Mouse (Mus musculus) C2C12 (cell line): ENCODE data around the gene Gins2.

Experiments used
- CTCF ChIP-seq: IDR thresholded peaks from one replicate; pipeline ENCODE4 v1.5.1; 2011; ENCODE audit not compliant: control insufficient read depth, insufficient read depth, insufficient read length
- FOSL1 ChIP-seq: IDR thresholded peaks from one replicate; pipeline ENCODE4 v1.8.0; 2011; ENCODE audit warnings: mild to moderate bottlenecking, low read length; ENCODE audit not compliant: poor library complexity, insufficient read depth, severe bottlenecking
- MAX ChIP-seq: IDR thresholded peaks from one replicate; pipeline ENCODE4 v1.6.1; 2011; ENCODE audit warnings: mild to moderate bottlenecking, control low read depth

GRCm38 (mm10) chr8:120567731-120568130, 21.4 kb downstream of the Gins2 start:
- no peak for TF ChIP-seq CTCF
- no peak for TF ChIP-seq FOSL1
- TF ChIP-seq MAX, result no peak
